Mouse (Mus musculus): Measurements from ENCODE around the gene Dlg4. TPM values are rescaled to one million over a fixed set of nuclear protein-coding genes. Genes with fewer than 3 reads are reported as not detected.
"Not testable (repeated sequence)": the region's sequence is repeated elsewhere in the genome, so short reads cannot be mapped to it uniquely, and the experiment has no call there.

Gene Dlg4
- polyA plus RNA-seq, 1 experiment from 2014 or later, result 15.0 TPM

DNA sequence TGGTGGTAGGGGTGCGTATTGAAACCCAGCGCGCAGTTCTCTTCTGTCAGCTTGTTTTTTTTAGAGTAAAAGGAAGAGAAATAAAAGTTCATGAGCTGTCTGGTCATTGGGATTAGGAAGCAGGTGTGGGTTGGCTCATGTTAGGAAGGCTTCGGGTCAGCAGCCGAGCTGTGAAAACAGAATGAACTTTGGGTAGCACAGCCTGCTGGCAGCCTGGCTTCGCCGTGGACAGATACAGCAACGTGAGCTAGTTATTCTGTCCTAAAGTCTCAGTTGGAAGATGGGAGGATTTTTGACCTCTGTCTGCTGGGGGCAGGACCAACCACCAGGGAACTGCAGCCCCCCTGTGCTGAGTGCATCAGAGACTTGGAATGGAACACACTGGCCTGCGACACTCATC is 41.1 kb downstream of the Dlg4 start:
- no peaks in the 10 kb centered on the region for H3K4me1 ChIP-seq (ENCODE audit: control insufficient read depth, insufficient read depth, low read length)
- H3K9ac ChIP-seq (ENCODE audit: low read length), result no peak overlapping the region
- H3K9me3 ChIP-seq (ENCODE audit: control insufficient read depth, low read length), result no peaks in the 10 kb centered on the region
- DNase-seq (ENCODE audit: low spot score) (no peak), ATAC-seq (ENCODE audit: insufficient read depth, low FRiP score, low TSS enrichment) (no peak)
- no peaks in the 10 kb centered on the region for H3K36me3 ChIP-seq (ENCODE audit: control insufficient read depth, insufficient read depth, low read length)
- 77% methylated on average over 9 of the region's 9 CpGs for whole genome bisulfite sequencing
- H3K27ac ChIP-seq (ENCODE audit: low read depth, low read length), result no peak overlapping the region
- no peak overlapping the region for H3K4me2 ChIP-seq (ENCODE audit: low read depth)
- H3K27me3 ChIP-seq (ENCODE audit: control insufficient read depth, insufficient read depth, low read length), result no peaks in the 10 kb centered on the region
- no peak overlapping the region for H3K4me3 ChIP-seq (ENCODE audit: low read depth, low read length)

GRCm38 (mm10) chr11:70059930-70060329 is 43.2 kb downstream of the Dlg4 start:
- 67% methylated on average over 6 of the region's 6 CpGs for WGBS
- no peak overlapping the region for H3K4me3 ChIP-seq (ENCODE audit: low read depth, low read length)
- ATAC-seq (ENCODE audit: insufficient read depth, low FRiP score, low TSS enrichment), result no peak
- H3K4me1 ChIP-seq (ENCODE audit: control insufficient read depth, insufficient read depth, low read length), result no peaks in the 10 kb centered on the region
- H3K27ac ChIP-seq (ENCODE audit: low read depth, low read length), result no peak overlapping the region
- no peak overlapping the region for H3K4me2 ChIP-seq (ENCODE audit: low read depth)
- DNase-seq (ENCODE audit: low spot score), result no peak
- no peaks in the 10 kb centered on the region for H3K27me3 ChIP-seq (ENCODE audit: control insufficient read depth, insufficient read depth, low read length)
- H3K9me3 ChIP-seq (ENCODE audit: control insufficient read depth, low read length), result no peaks in the 10 kb centered on the region
- no peaks in the 10 kb centered on the region for H3K36me3 ChIP-seq (ENCODE audit: control insufficient read depth, insufficient read depth, low read length)
- no peak overlapping the region for H3K9ac ChIP-seq (ENCODE audit: low read length)

DNA sequence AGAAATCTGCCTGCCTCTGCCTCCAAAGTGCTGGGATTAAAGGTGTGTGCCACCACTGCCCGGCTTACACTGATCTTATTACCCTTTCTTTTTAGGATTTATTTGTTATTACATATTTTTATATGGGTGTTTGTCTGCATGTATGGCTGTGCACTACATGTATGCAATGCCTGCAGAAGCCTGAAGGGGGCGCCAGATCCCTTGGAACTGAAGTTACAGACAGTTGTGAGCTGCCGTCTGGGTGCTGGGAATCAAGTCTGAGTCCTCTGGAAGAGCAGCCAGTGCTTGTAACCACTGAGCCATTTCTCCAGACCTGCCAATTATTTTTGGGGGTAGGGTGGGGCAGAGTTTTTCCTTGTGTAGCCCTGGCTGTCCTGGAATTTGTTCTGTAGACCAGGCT is 46.3 kb downstream of the Dlg4 start:
- H3K27me3 ChIP-seq (ENCODE audit: control insufficient read depth, insufficient read depth, low read length), result no peaks in the 10 kb centered on the region
- no peak overlapping the region for H3K4me2 ChIP-seq (ENCODE audit: low read depth)
- H3K27ac ChIP-seq (ENCODE audit: low read depth, low read length), result no peak overlapping the region
- whole genome bisulfite sequencing, result 62% methylated on average over 3 of the region's 3 CpGs
- H3K36me3 ChIP-seq (ENCODE audit: control insufficient read depth, insufficient read depth, low read length), result no peaks in the 10 kb centered on the region
- no peak for ATAC-seq (ENCODE audit: insufficient read depth, low FRiP score, low TSS enrichment)
- no peaks in the 10 kb centered on the region for H3K4me1 ChIP-seq (ENCODE audit: control insufficient read depth, insufficient read depth, low read length)
- no peak for DNase-seq (ENCODE audit: low spot score)
- H3K4me3 ChIP-seq (ENCODE audit: low read depth, low read length), result no peak overlapping the region
- H3K9me3 ChIP-seq (ENCODE audit: control insufficient read depth, low read length), result no peaks in the 10 kb centered on the region
- H3K9ac ChIP-seq (ENCODE audit: low read length), result no peak overlapping the region

- ATAC-seq (ENCODE audit: insufficient read depth, low FRiP score, low TSS enrichment), result no peak
- Histone ChIP-seq H3K4me2 (ENCODE audit: low read depth) (no peak overlapping the region), H3K9ac (ENCODE audit: low read length) (no peak overlapping the region), H3K27ac (ENCODE audit: low read depth, low read length) (peak overlapping the region; percentile 44; the same call in 1 of the 2 replicates), H3K36me3 (ENCODE audit: control insufficient read depth, insufficient read depth, low read length) (no peaks in the 10 kb centered on the region), H3K4me1 (ENCODE audit: control insufficient read depth, insufficient read depth, low read length) (no peaks in the 10 kb centered on the region), H3K9me3 (ENCODE audit: control insufficient read depth, low read length) (no peaks in the 10 kb centered on the region), H3K4me3 (ENCODE audit: low read depth, low read length) (no peak overlapping the region), H3K27me3 (ENCODE audit: control insufficient read depth, insufficient read depth, low read length) (no peaks in the 10 kb centered on the region)
- 84% methylated on average over 4 of the region's 4 CpGs for WGBS
- DNase-seq (ENCODE audit: low spot score), result no peak
Measured at GRCm38 (mm10) chr11:70066701-70067100, 50.0 kb downstream of the Dlg4 start.

GRCm38 (mm10) chr11:70068245-70068644 is 51.5 kb downstream of the Dlg4 start:
- ATAC-seq (ENCODE audit: insufficient read depth, low FRiP score, low TSS enrichment) (no peak), DNase-seq (ENCODE audit: low spot score) (no peak)
- H3K36me3 ChIP-seq (ENCODE audit: control insufficient read depth, insufficient read depth, low read length), result no peaks in the 10 kb centered on the region
- H3K4me3 ChIP-seq (ENCODE audit: low read depth, low read length), result no peak overlapping the region
- H3K9me3 ChIP-seq (ENCODE audit: control insufficient read depth, low read length), result no peaks in the 10 kb centered on the region
- H3K9ac ChIP-seq (ENCODE audit: low read length), result no peak overlapping the region
- no peak overlapping the region for H3K27ac ChIP-seq (ENCODE audit: low read depth, low read length)
- no peaks in the 10 kb centered on the region for H3K27me3 ChIP-seq (ENCODE audit: control insufficient read depth, insufficient read depth, low read length)
- WGBS, result 33% methylated on average over 3 of the region's 3 CpGs
- no peak overlapping the region for H3K4me2 ChIP-seq (ENCODE audit: low read depth)
- no peaks in the 10 kb centered on the region for H3K4me1 ChIP-seq (ENCODE audit: control insufficient read depth, insufficient read depth, low read length)

DNA sequence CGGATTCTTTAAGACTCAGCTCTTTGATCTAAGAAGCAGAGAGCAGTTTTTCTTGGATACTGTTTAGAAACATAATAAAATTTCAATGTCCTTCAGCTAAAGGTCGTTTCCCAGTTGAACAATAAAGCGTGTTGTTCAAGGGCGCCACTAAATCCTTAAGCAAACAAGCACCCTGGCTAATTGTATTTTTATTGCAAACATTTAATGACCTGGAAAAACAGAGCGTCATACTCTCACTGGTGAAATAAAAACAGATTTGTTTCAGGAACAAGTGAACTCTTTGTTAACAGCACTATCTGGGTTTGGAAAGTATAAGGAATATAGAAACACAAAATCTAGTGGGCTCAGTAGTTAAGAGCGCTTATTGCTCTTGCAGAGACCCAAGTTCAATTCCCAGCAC is 53.3 kb downstream of the Dlg4 start:
- H3K4me1 ChIP-seq (ENCODE audit: control insufficient read depth, insufficient read depth, low read length), result no peaks in the 10 kb centered on the region
- H3K27me3 ChIP-seq (ENCODE audit: control insufficient read depth, insufficient read depth, low read length), result no peaks in the 10 kb centered on the region
- no peak for DNase-seq (ENCODE audit: low spot score)
- H3K9ac ChIP-seq (ENCODE audit: low read length), result no peak overlapping the region
- H3K9me3 ChIP-seq (ENCODE audit: control insufficient read depth, low read length), result no peaks in the 10 kb centered on the region
- H3K27ac ChIP-seq (ENCODE audit: low read depth, low read length), result no peak overlapping the region
- 55% methylated on average over 6 of the region's 6 CpGs for WGBS
- no peak overlapping the region for H3K4me3 ChIP-seq (ENCODE audit: low read depth, low read length)
- no peak overlapping the region for H3K4me2 ChIP-seq (ENCODE audit: low read depth)
- no peak for ATAC-seq (ENCODE audit: insufficient read depth, low FRiP score, low TSS enrichment)
- H3K36me3 ChIP-seq (ENCODE audit: control insufficient read depth, insufficient read depth, low read length), result no peaks in the 10 kb centered on the region

GRCm38 (mm10) chr11:70070603-70071002 is 53.9 kb downstream of the Dlg4 start:
- not testable (repeated sequence) for H3K27ac ChIP-seq (ENCODE audit: low read depth, low read length); H3K4me1 ChIP-seq (ENCODE audit: control insufficient read depth, insufficient read depth, low read length); H3K9me3 ChIP-seq (ENCODE audit: control insufficient read depth, low read length); H3K4me2 ChIP-seq (ENCODE audit: low read depth); H3K27me3 ChIP-seq (ENCODE audit: control insufficient read depth, insufficient read depth, low read length); ATAC-seq (ENCODE audit: insufficient read depth, low FRiP score, low TSS enrichment); DNase-seq (ENCODE audit: low spot score); H3K36me3 ChIP-seq (ENCODE audit: control insufficient read depth, insufficient read depth, low read length); H3K9ac ChIP-seq (ENCODE audit: low read length); H3K4me3 ChIP-seq (ENCODE audit: low read depth, low read length)
- WGBS, result 81% methylated on average over 3 of the region's 3 CpGs

GRCm38 (mm10) chr11:70074379-70075071 is 57.8 kb downstream of the Dlg4 start:
- H3K9me3 ChIP-seq (ENCODE audit: control insufficient read depth, low read length), result no peaks in the 10 kb centered on the region
- no peak overlapping the region for H3K27ac ChIP-seq (ENCODE audit: low read depth, low read length)
- H3K9ac ChIP-seq (ENCODE audit: low read length), result no peak overlapping the region
- no peak overlapping the region for H3K4me3 ChIP-seq (ENCODE audit: low read depth, low read length)
- ATAC-seq (ENCODE audit: insufficient read depth, low FRiP score, low TSS enrichment) (no peak), DNase-seq (ENCODE audit: low spot score) (peak; percentile 79)
- no peaks in the 10 kb centered on the region for H3K4me1 ChIP-seq (ENCODE audit: control insufficient read depth, insufficient read depth, low read length)
- H3K4me2 ChIP-seq (ENCODE audit: low read depth), result no peak overlapping the region
- H3K36me3 ChIP-seq (ENCODE audit: control insufficient read depth, insufficient read depth, low read length), result no peaks in the 10 kb centered on the region
- WGBS, result 40% methylated on average over 17 of the region's 17 CpGs
- H3K27me3 ChIP-seq (ENCODE audit: control insufficient read depth, insufficient read depth, low read length), result no peaks in the 10 kb centered on the region

GRCm38 (mm10) chr11:70075581-70075980 is 58.8 kb downstream of the Dlg4 start:
- Histone ChIP-seq H3K27ac (ENCODE audit: low read depth, low read length) (no peak overlapping the region), H3K27me3 (ENCODE audit: control insufficient read depth, insufficient read depth, low read length) (no peaks in the 10 kb centered on the region), H3K4me1 (ENCODE audit: control insufficient read depth, insufficient read depth, low read length) (no peaks in the 10 kb centered on the region), H3K4me3 (ENCODE audit: low read depth, low read length) (no peak overlapping the region), H3K4me2 (ENCODE audit: low read depth) (no peak overlapping the region), H3K36me3 (ENCODE audit: control insufficient read depth, insufficient read depth, low read length) (no peaks in the 10 kb centered on the region), H3K9ac (ENCODE audit: low read length) (no peak overlapping the region), H3K9me3 (ENCODE audit: control insufficient read depth, low read length) (no peaks in the 10 kb centered on the region)
- ATAC-seq (ENCODE audit: insufficient read depth, low FRiP score, low TSS enrichment) (no peak), DNase-seq (ENCODE audit: low spot score) (no peak)
- WGBS, result 88% methylated on average over 6 of the region's 6 CpGs

All from neural tube, embryonic 11.5 days (tissue).